Mouse (Mus musculus): ENCODE measurements around the gene Mb21d2. TPM values are rescaled to one million over a fixed set of nuclear protein-coding genes. Genes with fewer than 3 reads are reported as not detected.

Gene Mb21d2
- 2.4 and 3.1 TPM in 2 replicates for polyA plus RNA-seq (2015; fragmentation: Nextera tagmentation; extraction: Ambion mirVana)

GRCm38 (mm10) chr16:28928815-28929685 lies at the start of gene Mb21d2:
Mb21d2 (minus strand) TSS chr16:28929673.
- ATAC-seq: peak; percentile 40
- under 1% methylated on average over 66 of the region's 73 CpGs for WGBS (ENCODE audit: insufficient replicate concordance)
- peaks cover 12% of the 10 kb centered on the region for H3K27me3 ChIP-seq (ENCODE audit: insufficient read depth, low read length)
- H3K27ac ChIP-seq (ENCODE audit: low read depth): peak within 1 kb of the TSS; percentile 88
- peak within 1 kb of the TSS; percentile 67 for H3K9ac ChIP-seq (replicated peaks)
- H3K4me2 ChIP-seq (ENCODE audit: low read depth, low read length): peak within 1 kb of the TSS; percentile 77
- DNase-seq: peak; percentile 52
- H3K36me3 ChIP-seq (replicated peaks; ENCODE audit: insufficient read depth, low read length): no peaks in the 10 kb centered on the region
- TF ChIP-seq CTCF (IDR thresholded peaks at IDR 0.05; ENCODE audit: low read depth) (no peak), EP300 (IDR thresholded peaks at IDR 0.05; ENCODE audit: low read depth) (no peak)
- no peaks in the 10 kb centered on the region for H3K4me1 ChIP-seq (ENCODE audit: insufficient read depth)
- H3K4me3 ChIP-seq (ENCODE audit: low read depth, low read length): peak within 1 kb of the TSS; percentile 61
- H3K9me3 ChIP-seq (ENCODE audit: low read length): no peaks in the 10 kb centered on the region

DNA sequence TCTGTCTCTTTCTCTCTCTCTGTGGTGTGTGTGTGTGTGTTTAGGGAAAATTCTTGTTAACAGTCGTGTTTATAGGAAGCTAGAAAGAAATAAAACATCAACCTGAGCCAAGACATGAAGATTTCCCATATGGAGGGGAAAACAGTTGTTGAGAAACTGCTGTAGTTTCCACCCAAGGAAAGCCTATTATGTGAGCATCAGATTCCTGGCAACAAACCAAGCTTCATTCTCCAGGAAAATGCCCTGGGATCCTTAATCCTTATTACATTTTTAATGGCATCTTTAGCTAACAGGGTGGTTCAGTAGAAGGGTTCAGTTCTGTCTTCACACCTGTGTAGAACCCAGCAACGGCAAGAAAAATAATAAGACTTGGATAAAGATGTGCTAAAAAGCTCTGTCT lies 36.8 kb upstream of the Mb21d2 start:
- ATAC-seq (no peak), DNase-seq (no peak)
- Histone ChIP-seq H3K4me1 (ENCODE audit: insufficient read depth) (no peaks in the 10 kb centered on the region), H3K9me3 (ENCODE audit: low read length) (no peaks in the 10 kb centered on the region), H3K9ac (replicated peaks) (no peak overlapping the region), H3K27ac (ENCODE audit: low read depth) (no peak overlapping the region), H3K36me3 (replicated peaks; ENCODE audit: insufficient read depth, low read length) (no peaks in the 10 kb centered on the region), H3K4me2 (ENCODE audit: low read depth, low read length) (no peak overlapping the region), H3K4me3 (ENCODE audit: low read depth, low read length) (no peak overlapping the region), H3K27me3 (ENCODE audit: insufficient read depth, low read length) (no peaks in the 10 kb centered on the region)
- 66% methylated on average over 2 of the region's 2 CpGs for WGBS (ENCODE audit: insufficient replicate concordance)
- TF ChIP-seq CTCF (IDR thresholded peaks at IDR 0.05; ENCODE audit: low read depth) (no peak), EP300 (IDR thresholded peaks at IDR 0.05; ENCODE audit: low read depth) (no peak)

- Histone ChIP-seq H3K9me3 (ENCODE audit: low read length) (no peaks in the 10 kb centered on the region), H3K27ac (ENCODE audit: low read depth) (no peak overlapping the region), H3K9ac (replicated peaks) (no peak overlapping the region), H3K4me3 (ENCODE audit: low read depth, low read length) (no peak overlapping the region), H3K36me3 (replicated peaks; ENCODE audit: insufficient read depth, low read length) (no peaks in the 10 kb centered on the region), H3K27me3 (ENCODE audit: insufficient read depth, low read length) (no peaks in the 10 kb centered on the region), H3K4me1 (ENCODE audit: insufficient read depth) (no peaks in the 10 kb centered on the region), H3K4me2 (ENCODE audit: low read depth, low read length) (no peak overlapping the region)
- 52% methylated on average over 4 of the region's 4 CpGs for WGBS (ENCODE audit: insufficient replicate concordance)
- ATAC-seq (no peak), DNase-seq (no peak)
- TF ChIP-seq EP300 (IDR thresholded peaks at IDR 0.05; ENCODE audit: low read depth) (no peak), CTCF (IDR thresholded peaks at IDR 0.05; ENCODE audit: low read depth) (no peak)
Measured at GRCm38 (mm10) chr16:28964048-28964447, 34.6 kb upstream of the Mb21d2 start.

DNA sequence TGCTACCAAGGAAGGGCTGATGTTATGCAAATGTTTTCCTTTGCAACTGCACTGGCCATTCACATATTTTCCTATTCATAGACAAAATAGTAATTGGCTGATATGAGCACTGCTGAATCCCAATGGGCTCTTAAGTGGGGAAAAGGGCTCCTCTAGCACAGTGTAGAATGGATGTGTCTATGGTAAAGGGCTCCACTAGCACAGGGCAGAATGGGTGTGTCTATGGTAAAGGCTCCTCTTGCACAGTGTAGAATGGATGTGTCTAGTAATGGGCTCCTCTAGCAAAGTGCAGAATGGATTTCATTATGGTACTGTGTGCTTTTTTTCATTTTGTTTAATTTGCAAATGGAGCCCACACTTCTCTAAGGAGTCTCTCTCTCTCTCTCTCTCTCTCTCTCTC lies 33.5 kb upstream of the Mb21d2 start:
- no peaks in the 10 kb centered on the region for H3K9me3 ChIP-seq (ENCODE audit: low read length)
- H3K9ac ChIP-seq (replicated peaks): no peak overlapping the region
- no peaks in the 10 kb centered on the region for H3K36me3 ChIP-seq (replicated peaks; ENCODE audit: insufficient read depth, low read length)
- no peak for TF ChIP-seq EP300 (IDR thresholded peaks at IDR 0.05; ENCODE audit: low read depth)
- no peak for TF ChIP-seq CTCF (IDR thresholded peaks at IDR 0.05; ENCODE audit: low read depth)
- no peak for DNase-seq
- H3K27me3 ChIP-seq (ENCODE audit: insufficient read depth, low read length): no peaks in the 10 kb centered on the region
- no peak overlapping the region for H3K27ac ChIP-seq (ENCODE audit: low read depth)
- H3K4me1 ChIP-seq (ENCODE audit: insufficient read depth): no peaks in the 10 kb centered on the region
- no peak overlapping the region for H3K4me2 ChIP-seq (ENCODE audit: low read depth, low read length)
- no peak for ATAC-seq
- no peak overlapping the region for H3K4me3 ChIP-seq (ENCODE audit: low read depth, low read length)

- H3K36me3 ChIP-seq (replicated peaks; ENCODE audit: insufficient read depth, low read length): no peaks in the 10 kb centered on the region
- no peaks in the 10 kb centered on the region for H3K27me3 ChIP-seq (ENCODE audit: insufficient read depth, low read length)
- no peak for ATAC-seq
- 65% methylated on average over 5 of the region's 5 CpGs for WGBS (ENCODE audit: insufficient replicate concordance)
- no peak overlapping the region for H3K27ac ChIP-seq (ENCODE audit: low read depth)
- H3K4me1 ChIP-seq (ENCODE audit: insufficient read depth): no peaks in the 10 kb centered on the region
- DNase-seq: no peak
- H3K9ac ChIP-seq (replicated peaks): no peak overlapping the region
- no peak overlapping the region for H3K4me2 ChIP-seq (ENCODE audit: low read depth, low read length)
- H3K9me3 ChIP-seq (ENCODE audit: low read length): no peaks in the 10 kb centered on the region
- TF ChIP-seq CTCF (IDR thresholded peaks at IDR 0.05; ENCODE audit: low read depth) (no peak), EP300 (IDR thresholded peaks at IDR 0.05; ENCODE audit: low read depth) (no peak)
- H3K4me3 ChIP-seq (ENCODE audit: low read depth, low read length): no peak overlapping the region
Measured at GRCm38 (mm10) chr16:28949810-28950209, 20.3 kb upstream of the Mb21d2 start.

- Histone ChIP-seq H3K9ac (replicated peaks) (no peak overlapping the region), H3K9me3 (ENCODE audit: low read length) (no peaks in the 10 kb centered on the region), H3K36me3 (replicated peaks; ENCODE audit: insufficient read depth, low read length) (no peaks in the 10 kb centered on the region), H3K4me1 (ENCODE audit: insufficient read depth) (no peaks in the 10 kb centered on the region), H3K27me3 (ENCODE audit: insufficient read depth, low read length) (no peaks in the 10 kb centered on the region), H3K27ac (ENCODE audit: low read depth) (no peak overlapping the region), H3K4me2 (ENCODE audit: low read depth, low read length) (no peak overlapping the region), H3K4me3 (ENCODE audit: low read depth, low read length) (no peak overlapping the region)
- DNase-seq (no peak), ATAC-seq (no peak)
- WGBS (ENCODE audit: insufficient replicate concordance): 56% methylated on average over 2 of the region's 2 CpGs
- no peak for TF ChIP-seq EP300 (IDR thresholded peaks at IDR 0.05; ENCODE audit: low read depth)
- TF ChIP-seq CTCF (IDR thresholded peaks at IDR 0.05; ENCODE audit: low read depth): no peak
Measured at GRCm38 (mm10) chr16:28943254-28943653, 13.8 kb upstream of the Mb21d2 start.

Data from liver, postnatal 0 days (tissue).